Mouse (Mus musculus): ENCODE measurements around the gene Plekha6.
A peak's percentile ranks its signal among the peaks of the same experiment; 100 is the strongest.

Plekha6 gene

DNA sequence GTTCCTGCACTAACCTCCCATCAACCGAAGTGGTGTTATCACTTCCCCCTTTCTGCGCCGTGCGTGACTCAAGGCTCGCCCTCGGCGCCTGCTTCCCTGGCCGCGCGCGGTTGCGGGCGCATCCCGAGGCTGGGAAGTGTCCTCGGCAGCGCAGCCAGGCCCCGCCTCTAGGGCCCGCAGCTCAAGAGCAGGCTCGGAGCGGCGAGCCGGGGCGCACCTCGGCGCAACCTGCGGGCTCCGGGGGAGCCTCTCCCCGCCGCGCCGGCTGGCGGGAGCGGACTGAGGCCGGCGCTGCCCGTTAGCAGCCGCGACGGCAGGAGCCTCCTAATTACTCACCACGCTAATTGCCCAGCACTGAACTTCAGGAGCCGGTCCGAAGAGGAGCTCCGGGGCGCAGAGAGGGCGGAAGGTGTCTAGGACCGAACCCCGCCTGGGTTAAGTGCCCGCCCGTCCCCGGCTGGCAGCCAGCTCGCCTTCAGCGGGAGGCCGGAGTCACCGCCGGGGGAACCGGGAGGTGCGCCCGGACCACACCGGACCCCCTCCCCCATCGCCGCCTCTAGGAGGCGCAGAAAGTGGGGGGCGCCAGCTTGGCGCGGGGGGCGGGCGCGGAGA lies at the start of gene Plekha6:
Plekha6 (plus strand) TSS at position 391 of the 612 bp plus-strand sequence.
- peak; percentile 6 for DNase-seq (ENCODE audit: low spot score)

DNA sequence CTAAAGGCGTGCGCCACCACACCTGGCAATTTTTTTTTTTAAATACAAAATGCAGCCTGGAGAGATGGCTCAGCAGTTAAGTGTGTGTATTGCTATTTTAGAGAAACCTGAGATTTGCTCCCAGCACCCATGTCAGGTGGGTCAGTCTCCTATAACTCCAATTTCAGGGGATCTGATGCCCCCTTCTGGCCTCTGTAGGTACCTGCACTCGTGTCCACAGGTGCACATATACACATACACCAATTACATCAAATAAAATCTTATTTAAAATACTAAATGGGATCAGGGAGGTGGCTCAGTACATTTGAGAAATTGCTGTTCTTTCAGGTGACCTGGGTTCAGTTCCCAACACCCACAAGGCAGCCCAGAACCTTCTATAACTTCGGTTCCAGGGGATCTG lies 47.9 kb upstream of the Plekha6 start:
- DNase-seq (ENCODE audit: low spot score) = no peak

DNA sequence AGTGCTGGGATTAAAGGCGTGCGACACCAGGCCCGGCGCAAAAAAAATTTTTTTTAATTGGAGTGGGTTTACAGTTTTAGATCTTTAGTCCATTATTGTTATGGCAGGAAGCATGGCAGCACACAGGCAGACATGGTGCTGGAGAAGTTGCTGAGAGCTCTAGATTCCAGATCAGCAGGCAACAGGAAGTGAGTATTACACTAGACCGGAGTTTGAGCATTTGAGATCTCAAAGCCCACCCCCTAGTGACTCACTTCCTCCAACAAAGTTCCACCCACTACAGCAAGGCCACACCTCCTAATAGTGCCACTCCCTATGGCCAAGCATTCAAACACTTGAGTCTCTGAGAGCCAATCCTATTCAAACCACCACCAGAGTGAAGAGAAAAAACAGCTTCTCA lies 45.9 kb upstream of the Plekha6 start:
- DNase-seq (ENCODE audit: low spot score) = no peak

DNA sequence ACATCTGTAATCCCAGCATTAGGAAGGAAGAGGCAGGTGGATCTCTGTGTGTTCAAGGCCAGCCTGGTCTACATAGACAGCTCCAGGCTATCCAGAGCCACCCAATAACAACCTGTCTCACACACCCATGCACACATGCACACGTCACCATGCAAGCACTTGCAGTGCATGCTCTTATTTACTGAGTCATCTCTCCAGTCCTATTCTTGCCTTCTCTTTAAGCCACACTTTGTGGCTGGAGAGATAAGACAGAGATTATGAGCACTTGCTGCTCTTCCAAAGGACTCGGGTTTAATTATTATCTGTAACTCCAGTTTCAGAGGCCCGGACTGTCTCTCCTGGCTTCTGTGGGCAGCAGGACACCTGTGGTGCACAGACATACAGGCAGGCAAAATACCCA lies 45.2 kb upstream of the Plekha6 start:
- no peak for DNase-seq (ENCODE audit: low spot score)

DNA sequence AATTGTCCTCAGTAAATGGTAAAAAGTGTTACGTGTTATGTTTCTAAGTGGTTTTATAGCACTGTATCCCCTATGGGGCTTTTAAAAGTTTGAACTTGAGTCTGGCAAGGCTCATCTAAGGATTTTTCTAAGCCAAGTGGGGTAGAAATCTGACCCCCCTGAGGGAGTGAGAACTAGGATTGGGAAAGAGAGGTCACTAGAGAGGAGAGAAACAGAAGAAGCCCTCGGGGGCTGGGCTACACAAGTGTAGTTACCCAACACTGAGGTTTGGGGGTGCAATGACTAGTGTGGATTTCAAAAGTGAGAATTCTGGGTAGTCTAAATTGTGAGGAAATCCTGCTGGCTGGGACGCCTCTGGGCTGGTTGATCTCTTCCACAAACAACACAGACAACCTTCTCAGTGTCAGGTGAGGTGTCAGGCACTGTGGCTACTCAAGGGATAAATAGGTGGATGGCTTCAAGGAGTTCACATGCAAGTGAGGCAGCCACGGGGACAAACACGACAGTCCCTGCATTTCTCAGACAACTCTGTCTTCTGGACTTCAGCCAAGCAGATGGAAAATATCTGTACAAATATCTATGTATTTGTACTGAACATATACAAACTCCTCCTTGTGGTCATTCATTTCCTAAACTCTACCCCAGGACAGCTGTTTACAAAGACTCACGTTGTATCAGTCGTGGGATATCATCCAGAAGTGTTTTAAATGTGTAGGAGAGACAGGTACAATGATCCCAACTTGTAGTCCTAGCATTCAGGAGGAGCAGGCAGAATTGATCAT lies 43.9 kb upstream of the Plekha6 start:
- DNase-seq (ENCODE audit: low spot score) = no peak

DNA sequence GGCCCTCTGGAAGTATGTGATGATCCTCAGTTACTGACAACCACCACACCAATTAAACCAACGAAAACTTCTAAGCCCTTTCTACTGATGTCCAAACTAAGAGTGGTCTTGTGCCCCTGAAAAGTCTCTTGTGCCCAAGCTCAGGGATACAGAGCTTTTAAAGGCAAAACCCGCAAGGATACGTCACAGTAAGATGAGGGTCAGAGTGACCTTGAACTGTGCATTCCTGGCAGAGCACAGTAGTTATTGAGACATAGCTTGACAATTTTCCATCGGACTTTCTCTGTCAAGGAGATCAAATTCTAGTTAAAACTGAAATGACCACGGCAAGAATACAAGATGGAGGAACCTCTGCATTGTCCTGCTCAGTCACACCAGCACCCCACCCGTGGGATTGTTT lies 42.8 kb upstream of the Plekha6 start:
- DNase-seq (ENCODE audit: low spot score) = no peak

DNA sequence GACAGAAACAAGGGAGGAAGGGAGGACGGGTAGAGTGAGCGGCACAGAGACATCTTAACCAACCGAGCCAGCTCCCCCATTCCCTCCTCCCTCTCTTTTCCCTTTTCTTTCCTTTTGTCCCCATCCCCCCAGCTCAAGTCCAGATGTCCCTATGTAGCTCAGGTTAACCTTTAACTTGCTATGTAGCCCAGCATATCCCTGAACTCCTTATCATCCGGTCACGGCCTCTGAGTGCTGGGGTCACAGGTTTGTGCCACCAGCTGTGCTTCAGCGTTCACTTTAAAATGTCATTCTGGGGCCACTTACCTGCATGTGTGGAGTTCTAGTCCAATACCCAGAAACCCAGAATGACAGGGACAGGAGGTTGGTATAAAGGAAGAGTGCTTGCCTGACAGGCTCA lies 39.9 kb upstream of the Plekha6 start:
- DNase-seq (ENCODE audit: low spot score) = no peak

DNA sequence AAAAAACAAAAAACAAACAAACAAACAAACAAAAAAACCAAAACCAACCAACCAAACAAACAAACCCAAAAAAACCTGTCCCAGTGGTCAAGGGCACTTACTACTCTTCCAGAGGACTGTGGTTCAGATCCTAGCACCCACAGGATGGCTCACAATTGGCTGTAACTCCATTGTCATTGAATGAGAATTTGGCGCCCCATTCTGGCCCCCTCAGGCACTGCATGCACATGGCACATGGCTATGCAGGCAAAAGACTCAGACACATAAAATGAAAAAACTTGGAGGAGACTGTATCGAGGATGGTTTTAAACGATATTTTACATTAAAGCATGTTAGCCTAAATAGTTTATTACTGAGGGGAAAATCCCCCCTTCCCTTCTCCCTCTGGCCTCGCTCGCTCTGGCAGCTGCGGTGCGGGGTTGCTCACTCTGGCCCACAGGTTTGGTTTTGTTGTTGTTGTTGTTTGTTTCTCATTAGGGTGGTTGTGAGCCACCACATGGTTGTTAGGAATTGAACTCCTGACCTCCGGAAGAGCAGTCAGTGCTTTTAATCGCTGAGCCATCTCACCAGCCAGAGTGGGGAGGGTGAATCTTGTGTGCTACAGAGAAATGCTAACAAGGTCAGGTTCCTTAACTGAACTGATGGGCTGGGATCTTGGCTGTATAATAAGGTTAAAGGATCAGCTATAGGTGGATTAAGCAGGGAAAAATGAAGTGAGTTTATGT lies 38.2 kb upstream of the Plekha6 start:
- DNase-seq (ENCODE audit: low spot score) = no peak

DNA sequence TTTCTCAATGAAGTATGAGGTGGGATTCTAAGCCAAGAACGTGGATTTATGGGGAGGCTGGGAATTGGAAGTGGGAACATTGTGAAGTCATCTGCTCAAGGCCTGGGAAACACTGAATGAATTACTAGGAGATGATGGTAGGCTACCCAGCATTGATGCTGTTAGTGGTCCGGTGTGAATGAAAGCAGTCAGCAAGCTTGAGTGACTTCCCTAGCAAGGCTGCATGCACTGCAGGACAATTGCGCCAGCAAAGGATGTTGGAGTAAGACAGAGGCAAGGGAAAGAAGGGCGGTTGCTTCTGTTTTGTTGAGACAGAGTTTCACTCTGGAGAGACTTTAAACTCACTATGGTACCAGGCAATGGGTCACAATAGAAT lies 37.7 kb upstream of the Plekha6 start:
- DNase-seq (ENCODE audit: low spot score) = no peak

DNA sequence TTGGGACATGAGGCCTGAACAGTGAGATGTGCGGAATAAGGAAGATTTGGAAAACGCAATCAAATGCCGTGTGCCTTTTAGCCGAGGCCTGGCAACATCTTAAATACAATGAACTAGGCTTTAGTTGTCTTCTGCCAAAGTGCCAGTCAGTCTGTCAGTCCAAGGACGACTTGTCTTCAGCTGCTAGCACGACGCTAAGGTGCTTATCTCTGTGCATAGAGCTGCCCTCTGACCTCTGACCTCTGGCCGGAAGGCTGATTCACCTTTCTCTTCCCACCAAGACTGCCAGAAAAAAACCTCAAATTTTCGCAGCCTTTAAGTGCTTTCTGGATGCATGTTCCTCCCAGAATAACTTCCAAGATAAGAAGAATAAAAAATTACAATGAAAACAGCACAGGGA lies 36.7 kb upstream of the Plekha6 start:
- DNase-seq (ENCODE audit: low spot score) = no peak

DNA sequence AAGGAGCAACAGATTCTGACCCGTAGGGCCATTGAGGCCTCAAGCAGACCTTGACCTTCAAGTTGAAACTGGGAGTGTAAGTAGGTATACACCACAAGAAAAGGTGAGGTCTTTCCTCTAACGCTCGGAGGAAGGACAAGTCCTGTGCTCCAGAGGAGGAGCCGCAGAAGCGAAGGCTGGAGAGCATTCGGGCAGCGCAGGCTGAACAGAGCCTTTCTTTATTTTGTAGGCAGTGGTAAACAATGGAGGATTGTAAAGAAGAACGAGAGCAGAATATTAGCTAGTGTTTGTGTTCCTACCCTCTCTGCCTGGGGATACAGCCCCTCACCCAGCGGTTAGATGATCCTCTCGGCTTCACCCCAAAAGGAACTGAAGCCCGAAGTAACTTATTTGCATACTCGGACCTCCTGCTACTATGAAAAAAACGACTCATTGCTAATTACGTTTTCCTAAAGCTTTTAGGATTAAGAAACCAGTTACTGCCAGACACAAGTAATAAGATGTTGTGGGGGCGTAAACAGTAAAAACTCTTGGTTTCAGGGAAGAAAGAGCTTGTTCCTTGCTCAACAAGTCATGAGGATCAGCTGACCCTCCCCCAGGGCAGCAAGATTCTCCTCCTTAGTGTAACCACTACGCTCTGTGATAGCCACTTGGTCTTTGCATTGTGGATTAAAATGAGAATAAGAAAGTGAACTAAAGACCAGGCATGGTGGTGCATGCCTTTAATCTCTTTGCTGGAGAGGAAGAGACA lies 34.4 kb upstream of the Plekha6 start:
- no peak for DNase-seq (ENCODE audit: low spot score)

DNA sequence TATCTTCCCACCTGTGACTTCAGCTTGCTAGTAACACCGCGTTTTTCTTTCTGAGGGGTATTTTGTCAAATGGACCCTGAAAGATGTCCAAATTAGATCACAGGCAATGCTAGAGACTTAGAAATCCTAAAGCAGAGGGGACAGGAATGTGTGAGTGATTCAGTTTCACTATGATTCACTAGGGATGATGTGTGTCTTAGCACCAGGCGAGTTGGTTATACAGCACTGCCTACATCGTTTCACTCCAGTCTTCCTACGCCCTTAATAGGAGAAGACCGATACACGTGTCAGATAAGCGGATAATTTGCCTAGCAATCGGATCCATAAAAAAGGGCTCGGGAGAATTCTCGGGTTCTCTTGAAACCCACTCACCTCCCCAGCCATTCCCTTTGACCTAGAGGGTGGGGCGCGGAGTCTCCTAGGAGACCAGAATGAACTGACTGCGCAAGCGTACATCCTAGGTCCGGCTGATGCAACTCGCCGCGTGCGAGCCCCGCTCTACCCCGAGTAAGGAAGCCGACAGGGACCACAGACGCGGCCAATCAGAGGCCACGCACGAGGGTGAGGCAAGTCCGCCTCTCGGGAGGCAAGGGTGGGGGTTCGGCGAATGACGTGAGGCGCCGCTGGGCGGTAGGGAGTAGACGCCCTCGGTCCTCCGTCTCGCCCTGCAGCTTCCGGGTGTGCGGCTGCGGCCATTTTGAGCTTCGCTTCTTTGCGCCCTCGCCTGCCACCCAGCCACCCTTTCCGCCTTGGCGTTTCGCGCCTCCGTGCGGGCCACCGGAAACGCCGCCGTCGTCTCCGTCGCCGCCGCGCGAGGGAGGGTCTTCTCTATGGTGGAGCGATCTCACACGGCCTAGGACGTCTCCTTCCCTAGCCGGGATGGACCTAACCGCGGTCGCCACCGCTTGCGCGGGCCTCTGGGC lies 33.1 kb upstream of the Plekha6 start, which contains the start of gene Ppp1r15b:
Ppp1r15b (plus strand) TSS at position 506 of the 923 bp plus-strand sequence.
- peak; percentile 97 for DNase-seq (ENCODE audit: low spot score)

DNA sequence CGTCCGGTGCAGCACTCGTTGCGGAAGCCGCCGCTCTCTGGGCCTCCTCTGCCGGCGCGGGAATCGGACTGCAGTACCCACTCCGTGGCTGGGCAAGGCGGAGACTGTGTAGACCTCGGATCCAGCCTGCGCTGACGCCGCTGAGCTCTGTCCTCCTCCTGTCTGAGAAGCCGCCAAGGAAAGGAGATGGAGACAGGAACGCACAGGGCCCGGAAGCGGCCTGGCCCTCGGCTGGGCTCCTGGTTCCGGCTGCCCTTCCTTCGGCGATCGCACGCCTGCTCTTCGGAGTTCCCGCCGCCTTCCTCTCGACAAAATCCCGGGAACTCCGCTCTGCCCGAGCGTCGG lies 32.5 kb upstream of the Plekha6 start:
- DNase-seq (ENCODE audit: low spot score) = no peak

DNA sequence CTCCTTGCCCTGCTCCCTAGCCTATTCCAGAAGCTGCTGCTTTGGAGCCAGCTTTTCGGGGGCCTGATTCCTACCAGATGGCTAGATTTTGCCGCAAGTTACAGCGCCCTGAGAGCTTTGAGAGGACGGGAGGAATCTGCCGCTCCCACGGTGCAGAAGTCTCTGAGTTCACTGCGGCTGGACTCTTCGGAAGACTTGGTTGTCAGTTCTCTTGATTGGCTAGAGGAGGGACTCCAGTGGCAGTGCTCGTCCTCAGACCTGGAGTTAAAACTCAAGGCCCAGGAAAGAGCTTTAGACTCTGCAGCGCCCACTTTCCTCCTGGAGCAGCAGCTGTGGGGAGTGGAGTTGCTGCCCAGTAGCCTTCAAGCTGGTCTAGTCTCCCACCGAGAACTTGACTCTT lies 32.1 kb upstream of the Plekha6 start:
- DNase-seq (ENCODE audit: low spot score) = no peak

DNA sequence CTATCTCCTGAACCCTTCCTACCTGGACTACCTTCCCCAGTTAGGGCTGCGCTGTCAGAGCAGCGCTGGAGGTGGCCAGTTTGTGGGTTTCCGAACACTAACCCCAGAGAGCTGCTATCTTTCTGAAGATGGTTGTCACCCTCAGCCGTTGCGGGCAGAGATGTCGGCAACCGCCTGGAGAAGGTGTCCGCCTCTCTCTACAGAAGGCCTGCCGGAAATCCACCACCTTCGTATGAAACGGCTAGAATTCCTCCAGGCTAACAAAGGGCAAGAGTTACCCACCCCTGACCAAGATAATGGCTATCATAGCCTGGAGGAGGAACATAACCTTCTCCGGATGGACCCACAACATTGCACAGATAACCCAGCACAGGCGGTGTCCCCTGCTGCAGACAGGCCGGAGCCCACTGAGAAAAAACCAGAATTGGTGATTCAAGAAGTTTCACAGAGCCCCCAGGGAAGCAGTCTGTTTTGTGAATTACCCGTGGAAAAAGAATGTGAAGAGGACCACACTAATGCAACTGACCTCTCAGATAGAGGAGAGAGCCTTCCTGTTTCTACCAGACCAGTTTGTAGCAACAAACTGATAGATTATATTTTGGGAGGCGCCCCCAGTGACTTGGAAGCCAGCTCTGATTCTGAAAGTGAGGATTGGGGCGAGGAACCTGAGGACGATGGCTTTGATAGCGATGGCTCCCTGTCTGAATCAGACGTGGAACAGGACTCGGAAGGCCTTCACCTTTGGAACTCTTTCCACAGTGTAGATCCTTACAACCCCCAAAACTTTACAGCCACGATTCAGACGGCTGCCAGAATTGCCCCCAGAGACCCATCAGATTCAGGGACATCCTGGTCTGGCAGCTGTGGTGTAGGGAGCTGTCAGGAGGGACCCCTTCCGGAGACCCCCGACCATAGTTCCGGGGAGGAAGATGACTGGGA lies 31.4 kb upstream of the Plekha6 start:
- DNase-seq (ENCODE audit: low spot score) = no peak

DNA sequence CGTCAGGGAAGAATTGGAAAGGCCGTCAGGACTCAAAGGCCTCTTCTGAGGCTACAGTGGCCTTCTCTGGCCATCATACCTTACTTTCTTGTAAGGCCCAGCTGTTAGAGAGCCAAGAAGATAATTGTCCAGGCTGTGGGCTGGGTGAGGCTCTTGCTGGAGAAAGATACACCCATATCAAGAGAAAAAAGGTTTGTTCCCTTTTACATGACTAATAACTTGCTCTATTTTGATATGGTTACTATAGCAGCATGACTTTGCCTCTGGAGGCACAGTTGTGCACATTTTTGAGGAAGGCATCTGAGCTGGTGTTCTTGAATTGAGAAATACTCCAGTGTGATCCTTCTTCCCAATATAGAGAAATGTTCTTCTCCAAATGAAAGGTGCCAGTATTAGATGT lies 30.6 kb upstream of the Plekha6 start:
- DNase-seq (ENCODE audit: low spot score) = no peak

DNA sequence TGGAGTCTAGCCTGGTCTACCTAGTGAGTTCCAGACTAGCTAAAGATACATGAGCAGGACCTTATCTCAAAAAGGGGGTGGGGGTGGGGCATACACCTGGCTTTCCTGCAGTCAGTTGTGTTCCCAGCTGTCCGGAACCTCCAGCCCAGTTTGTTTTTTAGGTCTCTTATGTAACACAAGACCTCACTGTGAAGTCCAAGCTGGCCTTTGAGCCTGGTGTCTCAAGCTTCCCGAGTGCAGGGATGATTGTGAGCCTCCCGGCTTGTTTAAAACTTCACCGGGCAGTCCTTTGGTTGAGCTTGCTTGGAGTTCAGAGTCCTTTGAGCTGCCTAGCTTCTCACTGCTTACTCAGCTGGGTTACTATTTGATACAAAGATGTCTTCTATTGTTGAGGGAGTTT lies 29.9 kb upstream of the Plekha6 start:
- DNase-seq (ENCODE audit: low spot score) = no peak

DNA sequence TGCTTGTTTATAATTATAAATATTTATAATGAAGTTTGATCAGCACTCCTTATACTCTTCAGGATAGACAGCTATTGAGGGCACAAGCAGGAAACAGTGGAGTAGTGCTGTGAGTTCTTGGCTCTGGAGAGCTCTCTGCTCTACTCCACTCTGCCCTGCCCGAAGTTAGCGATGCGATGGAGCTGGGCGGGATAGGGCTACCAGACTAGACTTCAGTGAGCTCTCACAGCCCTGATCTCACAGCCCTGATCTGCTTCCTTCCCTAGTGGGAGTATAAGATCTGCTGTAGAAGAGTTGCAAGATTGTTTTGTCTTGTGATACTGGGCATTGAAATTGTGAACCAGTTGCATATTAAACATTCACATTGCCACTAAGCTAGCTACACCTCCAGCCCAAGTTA lies 29.1 kb upstream of the Plekha6 start:
- no peak for DNase-seq (ENCODE audit: low spot score)

DNA sequence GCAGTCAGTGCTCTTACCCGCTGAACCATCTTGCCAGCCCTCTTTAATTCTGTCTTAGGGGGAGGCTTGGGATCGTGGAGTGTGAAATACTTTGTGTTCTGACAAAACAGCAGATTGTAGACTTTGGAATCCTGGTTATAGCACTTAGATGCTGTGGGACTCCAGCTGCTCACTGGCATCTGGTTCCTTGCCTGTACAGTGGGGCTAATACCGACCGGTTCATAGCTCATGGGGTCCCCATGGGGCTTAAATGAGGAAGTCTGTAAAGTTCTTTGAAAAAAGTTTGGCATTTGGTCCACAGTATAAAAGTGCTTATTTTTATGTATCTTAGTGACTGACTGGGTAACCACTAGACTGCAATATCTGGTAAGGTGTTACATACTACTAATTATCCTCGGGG lies 28.2 kb upstream of the Plekha6 start:
- DNase-seq (ENCODE audit: low spot score) = no peak

DNA sequence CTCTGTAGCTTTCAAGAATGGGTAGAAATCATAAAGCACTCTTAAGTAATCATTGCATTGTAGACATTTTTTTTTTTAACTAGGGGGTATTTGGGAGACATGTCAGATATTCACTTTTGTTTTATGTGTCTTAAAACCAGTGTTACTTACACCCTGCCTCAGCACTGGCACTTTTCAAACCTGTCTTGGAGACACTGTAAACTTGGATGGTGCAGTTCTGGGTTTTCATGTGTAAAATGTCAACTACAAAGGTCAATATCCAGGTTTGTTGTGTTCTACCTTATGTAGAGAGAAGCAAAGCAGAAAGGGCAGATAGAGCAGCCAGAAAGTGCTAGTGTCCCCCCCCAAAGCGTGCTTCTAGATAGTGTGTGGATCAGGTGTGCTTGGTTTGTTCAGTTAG lies 25.6 kb upstream of the Plekha6 start:
- no peak for DNase-seq (ENCODE audit: low spot score)
